Mouse (Mus musculus) C2C12 (cell line): ENCODE data around the gene Dnajc8.

Experiments used
- CEBPB ChIP-seq: IDR thresholded peaks from one replicate; pipeline ENCODE4 v1.6.1; 2011; ENCODE audit warnings: low read depth, mild to moderate bottlenecking, control low read depth, moderate library complexity
- CTCF ChIP-seq: IDR thresholded peaks from one replicate; pipeline ENCODE4 v1.5.1; 2011; ENCODE audit not compliant: control insufficient read depth, insufficient read depth, insufficient read length
- USF1 ChIP-seq: IDR thresholded peaks from one replicate; pipeline ENCODE4 v1.6.1; 2011; ENCODE audit warnings: low read depth, mild to moderate bottlenecking, control low read depth, moderate library complexity

- no peak for TF ChIP-seq CTCF
- no peak for TF ChIP-seq CEBPB
- no peak for TF ChIP-seq USF1
These were observed 29.6 kb upstream of the Dnajc8 start for GRCm38 (mm10) chr4:132505800-132506199.
